Mouse (Mus musculus) telencephalon, adult 2 months (tissue): ENCODE measurements around the gene Rnf220.

Source experiments
- DNase-seq: peaks from one replicate; pipeline ENCODE4 v3.0.0-alpha.2; 2011; ENCODE audit warnings: low read depth, low spot score

Rnf220 gene

DNA sequence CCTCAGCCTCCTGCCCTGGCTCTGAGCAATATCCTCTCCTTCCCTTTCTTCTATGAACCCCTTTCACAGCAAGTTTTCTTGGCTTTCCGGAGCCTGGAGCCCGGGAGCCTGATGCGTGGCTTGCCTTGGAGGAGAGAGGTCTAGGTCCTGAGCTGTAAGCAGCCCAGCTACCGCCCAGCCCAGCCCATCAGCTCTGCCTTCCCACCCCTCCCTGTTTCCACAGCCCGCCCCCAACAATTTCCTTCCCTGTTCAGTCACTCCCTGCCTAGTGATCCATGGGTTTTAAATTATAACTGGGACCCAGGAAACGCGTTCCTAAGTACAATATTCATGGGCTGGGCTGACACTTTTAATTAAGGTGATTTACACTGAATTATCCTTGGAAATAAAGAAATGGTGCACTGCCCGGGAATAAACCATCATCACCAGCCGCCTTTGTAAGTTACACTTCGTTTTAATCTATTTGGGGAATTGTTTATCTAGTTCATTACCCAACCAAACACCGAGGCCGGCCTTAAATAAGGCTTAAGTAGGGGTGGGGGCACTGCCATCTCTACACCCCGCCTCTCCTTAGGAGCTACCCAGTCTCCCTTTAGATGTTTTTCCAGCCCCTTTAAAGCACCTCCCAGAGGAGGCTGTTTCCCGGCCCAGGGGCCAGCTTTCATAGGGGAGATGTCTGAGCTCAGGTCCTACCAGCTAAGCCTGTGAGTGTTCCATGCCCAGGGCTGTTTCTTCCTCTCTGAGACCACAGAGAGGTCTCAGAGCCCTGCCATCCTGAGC is 194.6 kb downstream of the Rnf220 start:
- DNase-seq: no peak

- DNase-seq: no peak
Measured at GRCm38 (mm10) chr4:117299921-117300320, 196.9 kb downstream of the Rnf220 start.

GRCm38 (mm10) chr4:117297819-117298218 is 199.0 kb downstream of the Rnf220 start:
- DNase-seq: no peak

- DNase-seq: no peak
Measured at GRCm38 (mm10) chr4:117296849-117297593, 199.8 kb downstream of the Rnf220 start.

- no peak for DNase-seq
Measured at GRCm38 (mm10) chr4:117291696-117292095, 205.2 kb downstream of the Rnf220 start.

- DNase-seq: no peak
Measured at GRCm38 (mm10) chr4:117288927-117289801, 207.7 kb downstream of the Rnf220 start.

- no peak for DNase-seq
Measured at GRCm38 (mm10) chr4:117288277-117288926, 208.4 kb downstream of the Rnf220 start.

DNA sequence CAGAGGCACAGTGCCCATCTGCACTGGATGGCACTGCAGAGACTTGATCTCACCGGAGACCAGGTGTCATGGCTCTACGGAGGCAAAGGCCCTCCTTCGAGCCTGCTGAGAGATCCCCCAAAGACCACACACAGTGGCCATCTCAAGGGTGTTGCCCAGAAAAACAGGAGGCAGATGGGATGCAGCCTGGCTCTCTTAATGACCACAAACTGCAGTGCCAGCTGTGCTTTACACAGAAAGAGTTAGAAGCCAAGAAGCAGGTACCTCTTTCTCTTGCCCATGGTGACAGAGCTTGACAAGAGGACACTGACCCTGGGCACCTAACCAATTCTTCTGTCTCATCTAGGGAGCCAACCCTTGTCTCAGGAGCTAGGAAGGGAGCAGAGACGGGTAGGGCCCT is 212.5 kb downstream of the Rnf220 start:
- no peak for DNase-seq

- DNase-seq: no peak
Measured at GRCm38 (mm10) chr4:117283271-117284191, 213.3 kb downstream of the Rnf220 start.

DNA sequence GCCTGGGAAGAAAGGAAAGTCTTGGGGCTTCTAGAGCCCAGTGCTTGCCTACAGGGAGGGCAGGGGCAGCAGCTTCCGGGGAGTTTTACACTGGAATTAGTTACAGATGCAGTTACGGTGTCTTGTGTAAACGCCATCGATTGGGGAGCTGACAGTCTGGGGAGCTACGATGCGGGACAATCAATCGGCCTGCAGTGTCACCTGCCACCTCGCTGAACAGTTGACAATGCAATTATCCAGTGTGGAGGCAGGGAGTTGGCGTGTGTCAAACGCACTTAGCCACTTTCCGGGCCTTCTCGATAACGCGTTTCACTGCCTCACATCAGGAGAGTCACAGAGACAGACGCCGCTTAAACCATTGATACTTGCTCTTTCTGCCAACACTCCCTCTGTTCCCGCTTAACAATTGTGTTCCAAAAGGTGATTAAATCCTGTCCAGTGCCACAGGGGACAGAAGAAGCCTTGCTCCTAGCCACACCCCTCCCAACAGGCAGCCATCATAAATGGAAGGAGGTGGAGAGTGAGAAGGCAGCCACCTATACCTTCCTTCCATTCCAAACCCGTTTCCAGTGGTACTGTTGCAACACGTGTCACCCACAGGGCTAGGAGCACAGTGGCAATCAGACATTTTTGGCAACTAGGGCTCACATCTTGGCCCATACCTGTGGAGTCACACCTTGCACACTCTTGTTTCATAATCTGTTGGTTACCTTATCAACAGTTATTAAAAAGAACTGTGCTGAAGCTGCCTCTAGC is 215.6 kb downstream of the Rnf220 start:
- no peak for DNase-seq

DNA sequence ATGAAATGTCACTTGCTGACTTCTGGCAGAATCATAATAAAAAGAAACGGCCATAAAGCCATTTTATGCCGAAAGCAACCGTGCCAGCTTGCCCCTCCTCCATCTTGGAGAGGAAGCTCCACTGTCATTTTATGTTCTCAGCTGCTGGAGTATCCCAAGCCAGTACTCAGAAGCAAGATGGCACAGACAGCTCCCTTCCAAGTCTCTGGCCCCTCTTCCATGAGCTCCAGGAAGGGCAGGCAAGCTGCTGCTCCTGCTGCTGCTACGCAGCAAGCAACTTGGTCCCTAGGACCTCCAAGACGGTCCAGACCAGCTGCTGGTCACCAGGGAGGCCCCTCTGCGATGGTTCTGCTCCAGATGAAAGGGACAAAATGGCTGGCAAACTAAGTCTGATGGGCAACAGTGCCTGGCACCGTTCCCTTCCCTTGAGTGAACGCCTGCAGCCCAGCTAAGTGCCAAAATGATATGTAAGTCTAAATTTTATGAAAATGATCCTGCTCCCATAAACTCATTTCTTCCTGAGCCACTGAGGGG is 216.4 kb downstream of the Rnf220 start:
- DNase-seq: no peak

GRCm38 (mm10) chr4:117279253-117279642 is 217.6 kb downstream of the Rnf220 start:
- no peak for DNase-seq

- no peak for DNase-seq
Measured at GRCm38 (mm10) chr4:117278381-117279252, 218.2 kb downstream of the Rnf220 start.

DNA sequence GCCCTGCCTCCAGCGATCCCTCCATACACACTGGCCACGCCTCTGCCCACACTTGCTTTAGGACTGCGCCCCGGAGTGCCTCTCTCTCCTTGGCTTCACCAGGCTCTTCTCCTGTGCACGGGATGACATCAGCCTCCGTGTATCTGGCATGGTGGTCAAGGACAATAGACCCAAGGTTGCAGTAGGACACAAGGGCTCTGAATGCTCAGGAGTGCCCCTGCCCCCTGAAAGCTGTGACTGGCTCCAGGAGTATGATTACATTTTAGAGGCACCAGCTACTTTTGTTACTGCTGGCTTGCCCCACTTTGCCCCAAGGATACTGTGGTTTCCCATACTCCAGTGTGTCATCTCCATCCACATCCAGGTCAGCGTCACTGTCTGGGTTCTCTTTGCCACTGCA is 219.2 kb downstream of the Rnf220 start:
- no peak for DNase-seq

DNA sequence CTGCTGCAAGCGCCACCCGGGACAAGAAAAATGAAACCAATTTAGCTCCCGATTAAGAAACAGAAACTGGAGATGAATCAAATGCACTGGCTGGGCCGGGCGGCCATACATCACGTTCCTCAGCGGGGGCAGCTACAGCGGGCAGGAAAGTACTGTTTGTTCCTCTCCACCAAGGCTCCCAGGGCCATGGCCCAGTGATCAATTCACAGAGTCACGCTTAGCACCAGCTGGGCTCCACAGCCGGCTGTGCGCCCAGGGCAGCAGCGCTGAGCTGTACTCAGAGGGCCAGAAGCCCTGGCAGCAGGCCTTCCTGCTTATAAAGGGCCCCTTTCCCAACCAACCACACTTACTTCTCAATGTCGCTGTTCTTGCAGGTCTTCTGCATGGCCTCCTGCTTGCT is 219.8 kb downstream of the Rnf220 start:
- DNase-seq: no peak

DNA sequence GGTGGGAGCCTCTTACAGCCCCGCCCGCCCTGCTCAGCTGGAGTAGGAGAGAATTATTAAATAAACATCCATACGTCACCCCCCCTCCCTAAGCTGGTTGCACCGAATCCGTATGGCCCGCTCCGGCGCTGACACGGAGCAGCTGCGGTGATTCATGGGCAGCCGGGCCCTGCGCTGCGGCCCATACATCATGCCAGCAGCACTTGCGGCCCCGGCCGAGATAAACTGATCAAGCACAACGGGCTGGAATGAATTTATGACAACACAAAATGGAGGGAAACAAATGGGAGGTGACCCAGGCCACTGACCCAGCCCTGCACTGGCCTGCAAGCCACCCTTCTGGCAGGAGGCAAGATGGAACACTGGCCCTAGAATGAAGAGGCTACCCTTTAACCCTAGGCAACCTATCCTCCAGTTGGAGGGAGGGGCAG is 220.6 kb downstream of the Rnf220 start:
- no peak for DNase-seq

DNA sequence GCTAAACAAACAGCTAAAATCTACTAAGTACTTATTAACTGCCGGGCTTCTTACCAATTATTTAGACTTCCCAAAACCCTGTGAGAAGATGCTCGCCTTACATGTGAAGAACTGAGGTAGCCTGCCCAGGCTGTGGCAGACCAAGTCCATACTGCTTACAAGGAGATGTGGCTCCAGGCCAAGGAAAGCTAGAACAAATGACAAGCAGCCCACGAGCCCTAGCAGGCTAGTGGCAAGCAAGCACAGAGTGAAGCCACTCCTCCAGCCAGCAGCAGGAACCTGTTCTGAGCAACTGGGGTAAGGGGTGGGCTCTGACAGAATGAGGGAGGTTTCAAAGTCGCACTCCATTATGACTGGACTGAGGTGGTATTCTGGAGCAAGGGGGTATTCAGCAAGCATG is 222.1 kb downstream of the Rnf220 start:
- no peak for DNase-seq

- no peak for DNase-seq
Measured at GRCm38 (mm10) chr4:117272459-117272858, 224.4 kb downstream of the Rnf220 start.
